Mouse (Mus musculus): Measurements from ENCODE around the gene Tmem245.
A peak's percentile ranks its signal among the peaks of the same experiment; 100 is the strongest.

The Tmem245 gene

GRCm38 (mm10) chr4:56864417-56865001 lies 82.7 kb downstream of the Tmem245 start:
- DNase-seq = peak; percentile 25

DNA sequence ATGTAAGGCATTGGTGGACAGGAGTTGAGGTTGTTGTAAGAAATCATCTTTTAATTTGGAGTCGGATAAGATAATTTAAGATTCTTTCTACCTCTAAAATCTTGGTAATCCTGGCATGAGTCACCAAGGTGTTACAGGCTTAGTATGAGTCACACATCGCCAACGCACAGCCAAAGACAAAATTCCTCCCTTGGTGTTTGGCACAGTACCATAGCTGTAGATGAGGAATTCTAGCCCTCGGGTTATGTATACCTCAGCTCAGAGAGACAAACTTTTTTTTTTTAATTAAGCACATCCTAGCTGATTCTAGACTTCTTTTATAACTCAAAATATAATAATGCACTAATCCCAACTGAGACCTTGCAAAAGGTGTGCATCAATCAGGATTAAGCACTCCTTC lies 83.2 kb downstream of the Tmem245 start:
- peak; percentile 30 for DNase-seq

- DNase-seq = no peak
Observed at GRCm38 (mm10) chr4:56861551-56861950, 85.7 kb downstream of the Tmem245 start.

DNA sequence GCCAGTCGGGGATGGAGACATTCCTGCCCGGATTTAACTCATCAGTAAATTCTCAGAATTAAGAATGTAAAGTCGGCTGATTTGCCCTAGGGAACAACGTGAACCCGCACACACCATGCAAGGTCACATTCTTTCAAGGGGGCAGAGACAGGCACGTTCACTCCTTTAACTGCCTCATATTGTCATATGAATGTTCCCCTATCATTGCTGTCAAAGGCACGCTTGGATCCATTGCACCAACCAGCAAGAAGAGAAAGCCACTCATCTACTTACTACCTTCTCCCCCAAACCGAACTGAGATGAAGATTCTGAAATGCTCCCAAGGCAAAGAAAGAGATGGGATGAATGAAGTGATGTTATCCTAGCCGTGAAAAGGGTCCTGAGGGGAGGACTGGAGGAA lies 88.5 kb downstream of the Tmem245 start:
- DNase-seq = no peak

- DNase-seq = no peak
Observed at GRCm38 (mm10) chr4:56856371-56856949, 90.8 kb downstream of the Tmem245 start.

GRCm38 (mm10) chr4:56855935-56856334 lies 91.3 kb downstream of the Tmem245 start:
- no peak for DNase-seq

DNA sequence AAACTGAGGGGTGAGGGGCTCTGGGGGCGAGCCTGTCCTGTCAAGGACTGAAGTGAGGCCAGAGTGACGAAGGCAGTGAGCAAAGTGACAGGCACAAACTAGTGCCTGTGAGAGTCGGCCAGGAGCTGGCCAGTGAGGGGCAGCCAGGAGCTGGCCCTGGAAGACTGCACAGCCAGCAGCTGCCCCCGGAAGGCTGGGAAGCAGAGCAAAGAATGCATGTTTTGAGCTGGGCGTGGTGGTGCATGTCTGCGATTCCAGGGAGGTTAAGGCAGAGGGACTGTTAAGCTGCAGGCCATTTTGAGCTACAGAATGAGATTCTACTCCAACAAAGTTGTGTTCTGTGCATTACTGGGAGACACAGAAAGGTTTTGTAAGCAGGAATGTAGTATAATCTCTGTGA lies 96.5 kb downstream of the Tmem245 start:
- peak; percentile 29 for DNase-seq

- DNase-seq = no peak
Observed at GRCm38 (mm10) chr4:56848044-56848443, 99.2 kb downstream of the Tmem245 start.

- DNase-seq = no peak
Observed at GRCm38 (mm10) chr4:56847400-56847799, 99.8 kb downstream of the Tmem245 start.

DNA sequence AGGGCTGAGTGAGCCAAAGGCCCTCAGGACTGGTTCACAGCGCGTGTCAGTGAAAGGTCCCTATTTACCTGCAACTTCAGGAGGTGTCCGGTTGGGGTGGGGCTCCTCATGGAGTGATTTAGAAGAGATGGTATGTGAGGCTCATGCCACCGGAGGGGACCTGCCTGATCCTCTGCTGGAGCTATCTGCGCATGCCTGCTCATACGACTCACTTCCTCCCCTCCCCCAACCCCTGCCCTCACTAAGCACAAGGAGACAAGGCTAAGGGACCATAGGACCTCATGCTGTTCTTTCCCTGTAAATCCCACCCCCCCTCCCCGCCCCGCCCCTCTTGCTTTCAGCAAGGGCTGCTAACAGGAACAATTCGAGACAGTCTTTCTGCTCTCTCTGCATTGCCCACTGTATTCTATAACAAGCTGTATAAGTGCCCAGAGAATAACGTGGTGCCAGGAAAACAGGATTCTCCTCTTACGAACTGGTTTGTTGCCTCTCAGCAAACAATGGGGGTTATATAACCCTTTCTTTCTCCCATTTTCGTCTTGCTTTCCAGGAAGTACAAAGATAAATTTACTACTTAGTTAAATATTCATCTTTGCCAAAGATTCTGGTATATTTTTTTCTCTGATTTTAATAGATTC lies 101.2 kb downstream of the Tmem245 start:
- DNase-seq = no peak

DNA sequence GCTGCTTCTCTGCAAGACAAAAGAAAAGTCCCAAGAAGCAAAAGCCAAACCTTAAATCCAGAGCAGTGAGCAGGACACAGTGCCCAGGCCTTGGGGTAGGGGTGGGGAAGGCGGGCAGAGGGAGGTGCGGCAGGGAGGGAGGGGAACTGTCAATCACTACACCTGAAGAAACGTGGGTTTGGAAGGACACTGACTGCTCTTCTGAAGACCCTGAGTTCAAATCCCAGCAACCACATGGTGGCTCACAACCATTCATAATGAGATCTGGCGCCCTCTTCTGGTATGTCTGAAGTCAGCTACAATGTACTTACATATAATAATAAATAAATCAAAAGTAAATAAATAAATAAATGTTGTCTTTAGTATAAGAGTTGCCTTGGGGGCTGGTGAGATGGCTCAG lies 102.3 kb downstream of the Tmem245 start:
- no peak for DNase-seq

DNA sequence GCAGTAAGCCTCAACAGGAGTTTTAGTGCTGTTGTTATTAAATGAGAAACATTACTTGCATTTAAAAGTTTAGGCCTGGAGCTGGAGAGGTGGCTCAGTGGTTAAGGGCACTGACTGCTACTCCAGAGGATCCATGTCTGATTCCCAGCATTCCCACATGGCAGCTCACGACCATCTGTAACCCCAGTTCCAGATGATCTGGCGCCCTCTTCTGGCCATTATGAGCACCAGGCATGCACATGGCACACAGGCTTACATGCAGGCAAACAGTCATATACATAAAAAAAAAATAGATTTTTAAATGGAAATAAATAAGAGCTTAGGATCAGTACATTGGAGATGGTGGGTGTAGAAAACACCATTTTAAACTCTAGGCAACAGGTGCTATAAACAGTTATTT lies 103.3 kb downstream of the Tmem245 start:
- DNase-seq = no peak

- no peak for DNase-seq
Observed at GRCm38 (mm10) chr4:56842501-56842900, 104.7 kb downstream of the Tmem245 start.

GRCm38 (mm10) chr4:56840297-56840696 lies 106.9 kb downstream of the Tmem245 start:
- DNase-seq = no peak

- DNase-seq = no peak
Observed at GRCm38 (mm10) chr4:56837661-56838060, 109.6 kb downstream of the Tmem245 start.

DNA sequence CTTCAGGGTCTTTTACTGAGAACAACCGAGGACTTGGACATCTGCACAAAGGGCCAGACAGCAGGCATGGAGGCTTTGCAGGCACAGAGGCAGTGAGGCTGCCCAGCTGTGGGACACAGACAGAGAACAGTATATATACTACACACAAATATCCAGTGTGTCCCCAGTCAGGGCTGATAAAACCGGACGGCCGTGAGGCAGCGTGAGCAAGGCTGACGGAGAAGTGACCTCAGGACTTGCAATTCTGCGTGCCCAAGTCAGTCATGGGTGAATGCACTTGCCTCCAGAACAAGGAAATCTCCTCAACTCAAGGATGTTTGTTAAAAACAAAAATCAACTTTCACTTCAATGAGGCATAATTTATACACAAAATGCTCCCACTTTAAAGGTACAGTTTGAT lies 115.2 kb downstream of the Tmem245 start:
- DNase-seq = no peak

- DNase-seq = no peak
Observed at GRCm38 (mm10) chr4:56831013-56831609, 116.1 kb downstream of the Tmem245 start.

DNA sequence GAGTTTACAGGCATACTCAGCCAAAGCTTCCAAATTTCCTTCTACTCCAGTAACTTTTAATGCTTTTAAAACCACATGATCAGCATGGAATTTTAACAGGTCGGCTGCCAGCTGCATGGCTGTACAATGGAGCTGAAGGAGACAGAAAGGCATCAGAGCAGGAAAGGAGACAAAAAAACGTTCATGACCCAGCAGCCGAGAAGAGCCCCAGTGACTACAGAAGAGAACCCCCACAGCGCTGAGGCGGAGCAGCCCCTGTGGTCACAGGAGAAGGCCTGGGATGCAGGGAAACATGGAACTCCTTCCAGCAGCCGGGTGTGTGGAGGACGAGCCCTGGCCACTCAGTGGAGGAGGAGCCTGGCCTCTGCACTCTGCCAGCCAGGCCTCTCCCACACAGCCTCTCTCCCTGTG lies 117.7 kb downstream of the Tmem245 start:
- DNase-seq = peak; percentile 47

DNA sequence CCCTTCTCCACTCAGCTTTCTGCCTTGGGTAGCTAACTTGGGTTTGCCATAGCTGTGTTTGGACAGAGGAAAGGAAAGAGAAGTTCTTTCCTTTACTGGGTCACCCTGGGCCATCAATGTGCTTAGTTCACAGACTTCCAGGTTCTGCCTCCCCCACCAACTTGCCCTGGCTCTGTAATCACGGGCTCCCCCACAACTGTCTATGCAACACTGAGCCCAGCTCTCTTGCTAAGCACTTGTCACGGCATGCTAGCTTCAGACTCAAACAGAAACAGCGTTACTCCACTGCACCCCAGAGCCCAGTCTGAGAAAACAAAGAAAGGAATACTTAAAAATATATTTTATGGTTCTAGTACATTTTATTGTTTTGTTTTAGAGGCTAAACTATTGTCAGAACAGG lies 118.3 kb downstream of the Tmem245 start:
- no peak for DNase-seq

GRCm38 (mm10) chr4:56824231-56824630 lies 123.0 kb downstream of the Tmem245 start:
- no peak for DNase-seq

GRCm38 (mm10) chr4:56820017-56820550 lies 127.2 kb downstream of the Tmem245 start:
- DNase-seq = no peak

Data from layer of hippocampus, adult 9-11 months (tissue).